Mouse (Mus musculus) WW6 (cell line): Measurements from ENCODE around the gene Pigv.

Source experiments
- DNase-seq: peaks from one replicate; pipeline ENCODE4 v3.0.0-alpha.2; 2013; ENCODE audit warnings: low read depth, low spot score

Pigv gene

GRCm38 (mm10) chr4:133613867-133614266 is 58.6 kb downstream of the Pigv start:
- DNase-seq: no peak

DNA sequence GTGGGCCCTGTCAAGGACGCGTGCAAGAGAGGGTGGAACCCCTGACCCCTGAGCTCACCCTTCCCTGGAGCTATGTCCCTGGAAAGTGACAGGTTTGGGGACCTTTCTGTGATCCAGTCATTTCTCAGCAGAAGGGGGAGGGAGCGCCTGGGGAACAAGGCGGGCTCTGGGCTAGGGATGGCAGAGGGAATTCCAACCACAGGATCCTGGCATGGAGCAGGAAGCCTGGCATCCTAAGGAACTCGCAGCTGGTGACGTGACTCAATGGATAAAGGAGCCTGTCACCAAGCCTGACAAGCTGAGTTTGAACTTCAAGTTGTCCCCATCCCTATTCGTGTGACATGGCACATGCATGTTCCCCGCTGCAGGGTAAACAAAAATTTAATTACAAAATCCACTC is 59.4 kb downstream of the Pigv start:
- DNase-seq: no peak

DNA sequence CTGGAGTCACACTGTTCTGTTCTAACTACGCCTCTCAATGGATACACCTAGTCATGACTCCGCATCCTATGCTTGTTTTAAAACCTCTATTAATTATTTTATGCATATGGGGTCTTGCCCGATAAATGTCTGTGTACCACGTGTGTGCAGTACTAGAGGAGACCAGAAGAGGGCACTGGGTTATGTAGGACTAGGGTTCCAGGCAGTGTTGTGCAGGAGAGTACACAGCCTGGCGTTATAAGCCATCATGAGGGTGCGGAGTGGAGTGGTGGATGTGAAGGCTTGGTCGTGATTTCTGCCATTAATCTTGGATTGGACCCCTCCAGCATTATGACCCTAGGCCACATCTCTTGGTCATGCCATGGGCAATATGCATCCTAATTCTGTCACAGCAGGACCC is 60.0 kb downstream of the Pigv start:
- DNase-seq: no peak

DNA sequence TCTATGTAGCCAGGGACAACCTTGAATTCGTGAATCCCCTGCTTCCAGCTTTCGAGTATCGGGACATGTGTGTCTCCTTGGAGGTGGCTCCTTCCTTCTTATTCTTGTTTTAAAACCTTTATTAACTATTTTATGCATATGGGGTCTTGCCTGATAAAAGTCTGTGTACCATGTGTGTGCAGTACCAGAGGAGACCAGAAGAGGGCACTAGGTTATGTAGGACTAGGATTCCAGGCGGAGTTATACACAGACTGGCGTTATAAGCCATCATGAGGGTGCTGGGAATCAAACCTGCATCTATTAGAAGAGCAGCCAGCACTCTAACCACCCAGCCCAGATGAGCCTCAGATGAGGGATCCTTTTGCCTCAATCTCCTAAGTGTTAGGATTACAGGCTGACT is 60.6 kb downstream of the Pigv start:
- DNase-seq: no peak
